Mouse (Mus musculus): Measurements from ENCODE around the gene Spg20.

Gene Spg20

GRCm38 (mm10) chr3:55111935-55112709, at the start of gene Spg20:
Gene Spg20 (plus strand): TSS chr3:55112108.
- peak; percentile 100 for DNase-seq

DNA sequence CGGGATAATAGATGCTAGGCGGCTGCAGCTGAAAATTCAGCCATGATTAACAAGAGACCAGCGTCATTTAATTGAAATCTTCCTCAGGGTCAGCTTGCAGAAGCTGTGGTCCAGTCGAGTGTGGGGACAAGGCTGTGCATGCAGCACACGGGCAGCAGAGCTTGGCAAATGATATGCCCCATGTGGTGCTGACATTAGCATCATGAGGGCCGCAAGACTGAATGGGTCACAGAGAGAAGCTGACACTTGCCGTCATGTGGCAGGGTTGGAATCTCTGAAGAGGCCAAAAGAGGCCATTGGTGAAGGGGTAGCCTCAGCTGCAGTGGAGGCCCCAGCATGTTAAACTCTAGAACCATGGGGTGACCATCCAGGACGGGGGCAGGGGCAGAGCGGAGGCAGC, 49.3 kb upstream of the Spg20 start:
- DNase-seq = peak; percentile 56

DNA sequence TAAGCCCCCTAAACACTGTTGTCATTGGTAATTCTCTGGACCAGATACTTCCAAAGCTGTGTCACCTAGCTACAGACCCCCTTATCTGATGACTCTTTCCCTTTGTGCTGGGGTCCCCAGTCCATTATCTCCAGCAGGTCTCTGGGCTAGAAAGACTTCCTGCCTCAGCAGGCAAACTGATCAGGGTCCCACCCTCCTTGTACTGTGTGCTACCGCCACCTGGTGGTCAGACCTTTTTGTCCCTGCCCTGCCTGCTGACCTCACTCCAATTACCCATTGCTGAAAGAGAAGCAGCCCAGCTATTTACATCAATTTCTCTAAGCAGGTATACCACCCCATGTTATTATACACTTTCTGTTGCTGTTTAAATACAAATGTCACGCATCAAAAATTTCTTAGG, 47.5 kb upstream of the Spg20 start:
- peak; percentile 94 for DNase-seq

DNA sequence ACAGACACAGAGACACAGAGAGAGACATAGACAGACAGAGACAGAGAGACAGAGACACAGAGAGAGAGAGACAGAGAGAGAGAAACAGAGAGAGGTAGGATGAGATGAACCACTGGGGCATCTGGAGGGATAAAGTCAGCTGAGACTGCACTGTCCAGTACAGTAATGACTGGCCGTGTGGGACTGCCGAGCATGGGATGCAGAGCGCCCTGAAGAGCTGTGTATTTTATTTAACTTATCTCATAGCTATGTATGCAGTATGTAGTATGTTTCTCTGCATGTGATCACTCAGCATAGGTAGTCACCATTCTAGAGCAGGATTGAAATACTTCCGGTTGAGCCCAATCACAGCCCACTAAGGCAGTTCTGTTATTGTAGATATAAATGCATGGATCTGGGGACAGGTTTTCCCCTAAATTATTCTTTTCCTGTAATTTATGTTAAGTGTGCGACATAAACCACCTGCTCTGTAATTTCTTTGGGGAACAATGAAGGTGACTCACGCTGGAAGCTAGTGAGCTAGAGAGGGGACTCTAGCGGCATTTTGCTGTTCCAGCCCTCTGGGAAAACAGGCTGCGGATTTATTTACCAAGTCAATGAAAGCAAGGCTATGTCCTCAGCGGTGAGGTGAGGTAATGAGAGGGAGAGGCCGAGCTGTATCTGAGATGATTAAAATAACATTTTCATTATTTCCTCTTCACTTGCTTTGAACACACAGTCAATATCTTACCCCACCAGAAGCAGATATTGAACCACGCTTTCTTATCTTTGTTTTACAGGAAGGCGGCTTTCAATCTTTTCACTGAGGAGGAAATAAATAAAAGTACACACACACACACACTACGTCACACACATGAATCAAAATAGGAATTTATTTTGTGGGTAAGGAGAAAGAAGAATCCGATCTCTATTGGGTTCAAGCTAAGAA, 45.9 kb upstream of the Spg20 start:
- peak; percentile 55 for DNase-seq

DNA sequence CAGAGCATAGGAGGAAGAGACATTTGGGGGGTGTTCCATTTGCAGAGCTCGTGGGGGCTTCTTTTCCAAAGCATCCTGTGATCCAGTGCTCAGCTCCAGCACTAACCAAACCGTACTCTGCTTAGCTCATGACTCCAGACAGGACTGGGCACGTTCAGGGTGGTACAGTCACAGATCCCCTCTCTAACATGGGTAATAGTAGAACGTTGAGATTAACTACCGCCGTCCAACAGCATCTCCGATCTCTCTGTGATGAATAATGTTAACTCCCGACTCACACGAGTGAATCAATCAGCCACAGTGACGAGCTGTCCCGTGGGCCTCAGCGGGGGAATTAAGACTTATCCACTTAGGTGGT, 45.3 kb upstream of the Spg20 start:
- peak; percentile 52 for DNase-seq

DNA sequence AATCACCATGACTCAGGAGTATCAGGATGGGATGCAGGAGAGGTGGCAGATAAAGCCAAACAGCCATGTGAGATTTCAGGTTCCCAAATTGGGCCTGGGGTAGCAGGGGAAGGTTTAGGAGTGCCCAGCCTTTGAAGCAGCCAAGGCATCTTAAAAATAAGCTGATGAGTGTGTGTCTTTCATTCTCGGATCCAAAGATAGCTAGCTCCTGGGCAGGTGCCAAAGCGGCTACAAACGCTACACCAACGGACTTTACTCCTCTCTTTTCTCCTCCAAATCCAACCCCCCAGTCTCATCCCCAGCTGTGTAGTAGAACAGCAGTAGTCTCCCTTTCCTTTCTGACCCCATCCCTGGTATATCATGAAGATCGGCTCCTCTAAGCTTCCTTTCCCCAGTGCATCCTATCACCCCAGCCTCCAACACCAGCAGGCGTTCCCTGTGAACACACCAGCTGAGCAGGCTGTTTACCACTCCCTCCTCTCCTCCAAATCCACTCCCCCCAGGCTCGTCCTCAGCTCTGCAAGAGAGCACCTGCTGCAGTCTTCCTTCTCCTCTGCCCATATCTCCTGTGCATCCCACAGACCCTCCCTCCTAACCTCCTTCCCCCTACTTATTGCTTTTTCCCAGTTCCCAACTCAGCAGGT, 44.0 kb upstream of the Spg20 start:
- DNase-seq = peak; percentile 70

DNA sequence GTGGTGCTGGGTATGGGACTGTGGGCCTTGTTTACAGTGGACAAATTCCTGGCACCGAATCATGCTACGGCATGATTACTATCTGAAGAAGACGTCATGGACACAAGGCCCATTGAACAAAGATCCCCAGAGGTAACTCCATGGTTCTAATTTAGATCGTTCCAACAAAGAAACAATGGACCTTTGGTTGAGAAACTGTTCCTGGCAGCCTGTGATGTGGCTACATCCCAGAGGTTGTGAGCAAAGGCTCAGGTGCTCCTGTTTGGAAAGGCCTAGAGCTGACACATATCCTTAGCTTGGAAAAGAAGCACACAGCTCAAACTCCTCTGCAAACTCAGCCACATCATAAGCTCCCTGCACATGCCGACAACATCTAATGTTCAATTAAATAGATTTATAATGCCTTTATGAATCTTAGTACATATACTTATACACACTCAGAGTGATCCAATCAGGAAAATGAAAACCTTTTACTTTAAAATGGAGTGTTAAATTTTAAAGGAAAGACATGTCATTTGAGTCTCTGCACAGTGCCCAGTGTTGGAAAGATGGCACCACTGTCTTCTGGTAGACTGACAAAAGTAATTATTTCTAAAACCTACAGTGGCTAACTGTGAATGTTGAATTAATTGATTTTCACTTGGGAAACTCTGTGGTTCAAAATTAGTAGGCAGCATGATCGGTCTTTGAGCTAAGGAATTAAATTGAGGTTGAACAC, 37.2 kb upstream of the Spg20 start:
- DNase-seq = peak; percentile 78

DNA sequence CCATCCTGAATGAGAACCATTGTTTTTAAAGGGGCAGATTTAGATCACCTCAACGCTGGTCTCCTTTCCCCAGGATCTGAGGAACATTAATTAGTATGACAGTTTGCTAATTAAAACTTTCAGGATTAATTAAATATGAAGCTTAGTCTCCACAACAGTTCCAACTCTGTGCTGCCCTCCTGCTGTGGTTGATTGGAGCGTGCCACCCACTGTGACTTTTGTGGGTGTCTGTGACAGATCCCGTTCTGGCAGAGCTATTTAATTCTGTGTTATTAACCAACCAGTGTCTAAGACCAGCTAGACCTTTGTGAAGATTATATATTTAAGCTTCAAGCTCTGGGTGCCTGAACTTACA, 36.6 kb upstream of the Spg20 start:
- peak; percentile 28 for DNase-seq

DNA sequence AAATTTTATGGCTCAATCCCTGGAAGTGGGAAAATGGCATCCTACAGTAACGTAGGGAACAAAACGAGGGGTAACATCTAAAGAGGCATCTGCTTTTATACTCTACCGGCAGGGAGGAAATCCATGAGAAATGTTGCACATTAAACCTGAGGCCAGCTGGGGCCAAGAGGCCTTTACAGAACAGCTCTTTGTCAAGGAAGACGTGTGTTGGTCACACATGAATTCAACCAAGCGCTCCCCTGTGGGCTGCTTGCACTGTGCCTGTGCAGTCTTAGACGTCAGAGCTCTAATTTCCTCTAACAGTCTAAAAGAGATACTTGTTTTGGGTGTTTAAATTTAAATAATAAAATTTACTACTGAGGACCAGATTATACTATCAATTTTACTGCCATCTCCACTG, 33.7 kb upstream of the Spg20 start:
- DNase-seq = peak; percentile 31

GRCm38 (mm10) chr3:55079619-55080018, 32.3 kb upstream of the Spg20 start:
- peak; percentile 63 for DNase-seq

- DNase-seq = peak; percentile 93
Measured at GRCm38 (mm10) chr3:55080055-55080454, 31.9 kb upstream of the Spg20 start.

- no peak for DNase-seq
Measured at GRCm38 (mm10) chr3:55084781-55085180, 27.1 kb upstream of the Spg20 start.

DNA sequence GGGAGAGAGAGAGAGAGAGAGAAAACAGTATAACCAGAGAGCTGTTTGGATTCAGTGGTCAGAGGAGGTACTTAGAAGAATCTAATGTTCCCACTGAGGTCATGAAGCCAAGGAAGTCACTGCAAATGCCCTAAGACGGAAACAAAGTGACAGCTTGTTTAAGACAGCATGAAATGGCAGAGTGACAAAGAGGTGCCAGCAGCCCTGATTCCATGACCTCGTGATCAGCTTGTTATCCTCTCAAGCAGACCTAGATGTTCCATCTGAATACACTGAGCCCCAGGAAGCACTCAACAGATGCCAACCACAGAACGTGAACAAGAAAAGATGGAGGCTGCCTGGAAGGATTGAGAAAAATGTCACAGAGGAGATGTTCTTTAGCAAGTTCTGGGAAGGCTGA, 26.2 kb upstream of the Spg20 start:
- peak; percentile 30 for DNase-seq

DNA sequence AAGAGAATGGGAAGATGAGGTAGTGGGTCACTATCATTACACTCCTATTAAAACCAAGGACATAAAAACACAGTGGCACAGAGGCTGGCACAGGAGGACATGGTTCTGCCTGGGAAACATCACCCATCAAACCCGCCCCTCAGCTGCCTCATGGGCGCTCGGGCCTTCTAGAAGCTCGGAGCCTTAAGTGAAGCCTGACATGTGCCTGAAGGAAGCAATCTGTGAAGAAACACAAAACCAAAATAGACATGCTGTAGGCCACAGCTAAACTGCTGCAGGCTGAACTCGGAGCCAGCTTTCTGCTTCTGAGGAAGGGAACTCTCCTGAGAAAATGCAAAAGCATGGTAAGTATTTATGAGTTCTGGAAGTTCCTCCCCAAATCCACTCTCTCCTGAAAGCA, 25.0 kb upstream of the Spg20 start:
- peak; percentile 76 for DNase-seq

DNA sequence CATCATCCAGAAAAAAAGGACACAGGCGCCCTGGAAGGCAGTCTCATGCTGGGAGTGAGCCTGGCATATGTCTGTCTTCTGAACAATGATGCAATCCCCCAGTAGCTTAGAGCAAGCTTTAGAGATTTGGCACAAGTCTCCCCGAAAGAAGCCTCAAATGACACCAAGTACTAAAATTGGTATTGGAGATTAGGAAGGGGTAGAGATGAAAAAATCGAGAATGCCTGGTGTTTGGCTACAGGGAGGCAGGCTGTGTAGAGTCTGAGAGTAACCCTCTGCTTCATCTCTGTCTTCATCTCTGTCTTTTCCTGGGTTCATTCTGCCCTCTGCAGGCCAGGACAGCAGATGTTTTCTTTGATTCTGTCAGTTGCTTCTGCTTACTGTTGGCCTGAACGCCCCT, 24.5 kb upstream of the Spg20 start:
- DNase-seq = peak; percentile 55

- DNase-seq = peak; percentile 60
Measured at GRCm38 (mm10) chr3:55088359-55088758, 23.5 kb upstream of the Spg20 start.

GRCm38 (mm10) chr3:55088843-55089242, 23.1 kb upstream of the Spg20 start:
- no peak for DNase-seq

GRCm38 (mm10) chr3:55089291-55089690, 22.6 kb upstream of the Spg20 start:
- peak; percentile 78 for DNase-seq

DNA sequence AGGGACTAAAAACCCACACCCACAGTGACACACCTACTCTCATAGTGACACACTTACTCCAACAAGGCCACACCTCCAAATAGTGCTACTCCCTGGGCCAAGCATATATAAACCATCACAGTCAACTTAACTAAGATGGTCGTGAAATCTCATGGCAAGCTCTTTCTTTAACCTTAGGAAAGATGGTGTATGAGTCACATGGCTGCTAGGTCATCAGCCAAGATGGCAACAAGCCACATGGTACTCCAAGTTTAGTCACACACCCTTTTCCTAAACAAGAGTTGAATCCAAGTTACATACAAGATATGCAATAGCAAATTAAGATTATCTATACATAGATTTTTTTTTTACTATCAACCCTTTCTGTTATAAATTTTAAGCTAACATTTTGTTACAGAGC, 18.7 kb upstream of the Spg20 start:
- peak; percentile 43 for DNase-seq

- DNase-seq = peak; percentile 91
Measured at GRCm38 (mm10) chr3:55095968-55096654, 15.8 kb upstream of the Spg20 start.

GRCm38 (mm10) chr3:55096655-55097005, 15.3 kb upstream of the Spg20 start:
- DNase-seq = no peak

GRCm38 (mm10) chr3:55097186-55097585, 14.7 kb upstream of the Spg20 start:
- peak; percentile 90 for DNase-seq
